Mouse (Mus musculus) kidney, adult 2 months (tissue): ENCODE data around the gene 2210010C04Rik.

ENCODE experiments used
- CTCF ChIP-seq: fragments of 200-500 bp; conservative IDR thresholded peaks from 2 replicates; pipeline ENCODE4 v1.5.1; 2011; ENCODE audit warnings: low read depth, mild to moderate bottlenecking, control low read depth, low read length, moderate library complexity, mixed read lengths; ENCODE audit not compliant: insufficient read depth, insufficient read length
- POLR2A ChIP-seq: fragments of 200-500 bp; IDR thresholded peaks from one replicate; pipeline ENCODE4 v1.6.1; 2011; ENCODE audit warnings: low read depth, low read length, control low read depth

DNA sequence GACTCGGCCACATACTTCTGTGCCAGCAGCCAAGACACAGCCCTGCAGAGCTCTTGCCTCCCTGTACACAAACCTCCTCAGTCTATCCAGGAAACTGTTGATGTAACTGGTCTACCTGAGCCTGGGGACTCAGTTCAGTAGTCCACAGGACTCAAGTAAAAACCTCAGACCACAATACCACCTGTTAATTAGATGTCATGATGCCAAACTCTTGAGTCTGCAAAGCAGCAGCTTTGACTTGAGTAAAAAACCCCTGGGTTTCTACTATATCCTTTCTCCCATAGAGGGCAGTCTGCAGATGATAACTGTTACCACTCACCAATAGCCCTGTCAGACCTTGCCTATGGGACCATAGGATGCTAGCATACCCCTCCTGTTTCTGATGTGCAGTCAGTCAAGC is 12.7 kb upstream of the 2210010C04Rik start:
- no peak for TF ChIP-seq POLR2A
- no peak for TF ChIP-seq CTCF
